Mouse (Mus musculus): ENCODE measurements around the gene Olfr365. TPM values are rescaled to one million over a fixed set of nuclear protein-coding genes. Genes with fewer than 3 reads are reported as not detected.

Olfr365 gene
- polyA plus RNA-seq (2012; rRNA removed) = not detected in 2 replicates

GRCm38 (mm10) chr2:37187898-37188297 is at the start of gene Olfr365:
TSS of gene Olfr365 (plus strand) at chr2:37188198.

GRCm38 (mm10) chr2:37139022-37139421 is 49.0 kb upstream of the Olfr365 start, which contains the start of gene Olfr364-ps1:
TSS of gene Olfr364-ps1 (plus strand) at chr2:37139322.

DNA sequence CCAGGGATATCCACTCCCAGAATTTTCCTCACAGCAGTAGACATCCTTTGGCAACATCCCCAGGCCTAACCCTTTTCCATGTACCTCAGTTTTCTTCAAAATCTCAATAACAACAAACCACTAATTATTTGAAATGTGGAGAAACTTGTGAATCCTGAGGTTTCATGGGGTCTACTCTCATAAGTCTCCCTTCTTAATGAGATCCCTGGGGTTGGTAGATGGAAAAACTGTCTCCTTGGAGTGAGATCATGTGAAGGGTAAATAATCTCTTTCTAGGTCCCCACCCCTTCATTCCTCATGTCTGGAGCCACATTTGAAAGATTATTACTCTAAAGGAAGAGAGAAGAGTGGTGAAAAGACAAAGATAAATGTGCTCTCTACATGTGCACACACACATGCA is 23.3 kb downstream of the Olfr365 start, which contains the start of gene Olfr366:
TSS of gene Olfr366 (plus strand) at position 301 of the 400 bp plus-strand sequence.

Other genes starting within 250 kb of the Olfr365 start
- gene Olfr357, start 194.4 kb upstream of the Olfr365 start, polyA plus RNA-seq (2012; rRNA removed) = not detected in 2 replicates
- not detected in 2 replicates for gene Olfr358, start 178.9 kb upstream of the Olfr365 start, polyA plus RNA-seq (2012; rRNA removed)
- gene Olfr360, start 122.5 kb upstream of the Olfr365 start, polyA plus RNA-seq (2012; rRNA removed) = not detected in 2 replicates
- gene Olfr361, start 98.9 kb upstream of the Olfr365 start, polyA plus RNA-seq (2012; rRNA removed) = not detected in 2 replicates
- not detected in 2 replicates for gene Olfr362, start 70.3 kb upstream of the Olfr365 start, polyA plus RNA-seq (2012; rRNA removed)
- gene Olfr364-ps1, start 48.9 kb upstream of the Olfr365 start, polyA plus RNA-seq (2012; rRNA removed) = not detected in 2 replicates
- not detected in 2 replicates for gene Olfr366, start 23.4 kb downstream of the Olfr365 start, polyA plus RNA-seq (2012; rRNA removed)
- not detected in 2 replicates for gene Olfr368, start 138.3 kb downstream of the Olfr365 start, polyA plus RNA-seq (2012; rRNA removed)
- gene Pdcl, start 171.1 kb downstream of the Olfr365 start, polyA plus RNA-seq (2012; rRNA removed) = 8.2 and 8.5 TPM in 2 replicates
- 3.7 and 4.3 TPM in 2 replicates for gene Rc3h2, start 234.7 kb downstream of the Olfr365 start, polyA plus RNA-seq (2012; rRNA removed)